Mouse (Mus musculus) stomach, postnatal 0 days (tissue): ENCODE data around the gene Cadm1.

Experiments used
- CTCF ChIP-seq: IDR thresholded peaks from 2 replicates; pipeline ENCODE4 v1.5.1; 2016; ENCODE audit warnings: antibody characterized with exemption, low read depth, mild to moderate bottlenecking, moderate library complexity
- EP300 ChIP-seq: optimal IDR thresholded peaks from 2 replicates; pipeline ENCODE3; 2016; ENCODE audit warnings: antibody characterized with exemption

DNA sequence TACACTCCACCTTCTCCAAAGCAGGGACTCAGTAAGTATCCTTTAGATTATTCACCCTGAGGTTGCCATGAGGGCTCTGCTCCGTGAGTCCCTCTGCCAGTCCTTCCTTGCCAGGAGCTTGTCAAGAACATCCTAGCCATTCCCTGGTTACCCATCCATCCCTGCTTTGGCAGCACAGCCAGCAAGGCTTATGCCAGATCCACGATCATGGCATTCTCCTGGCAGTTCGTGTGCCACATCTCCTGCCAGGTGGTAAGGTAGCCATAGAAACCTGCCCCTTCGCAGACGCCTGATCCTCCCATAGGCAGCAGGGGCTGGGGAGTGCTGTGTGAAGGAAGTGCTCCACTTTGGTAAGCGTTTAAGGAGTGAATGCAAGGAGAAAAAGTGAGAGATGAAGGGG lies 313.4 kb downstream of the Cadm1 start:
- TF ChIP-seq CTCF (no peak), EP300 (no peak)
